Mouse (Mus musculus): ENCODE measurements around the gene Gpx7. TPM values are rescaled to one million over a fixed set of nuclear protein-coding genes. Genes with fewer than 3 reads are reported as not detected.

Gene Gpx7
- polyA plus RNA-seq, 1 experiment from 2014 or later, result 9.7 TPM

Other genes starting within 250 kb of the Gpx7 start
- gene Echdc2, start 241.5 kb downstream of the Gpx7 start, polyA plus RNA-seq (2015; fragmentation: Nextera tagmentation; extraction: Ambion mirVana), result 15.4 and 18.6 TPM in 2 replicates
- gene Zyg11a, start 188.9 kb downstream of the Gpx7 start, polyA plus RNA-seq (2015; fragmentation: Nextera tagmentation; extraction: Ambion mirVana), result 0.21 and 0.35 TPM in 2 replicates
- 2.3 and 2.4 TPM in 2 replicates for gene Zyg11b, start 105.9 kb downstream of the Gpx7 start, polyA plus RNA-seq (2015; fragmentation: Nextera tagmentation; extraction: Ambion mirVana)
- gene Coa7, start 78.8 kb downstream of the Gpx7 start, polyA plus RNA-seq (2015; fragmentation: Nextera tagmentation; extraction: Ambion mirVana), result 21.9 and 24.6 TPM in 2 replicates
- 0.26 and 0.35 TPM in 2 replicates for gene Shisal2a, start 23.6 kb downstream of the Gpx7 start, polyA plus RNA-seq (2015; fragmentation: Nextera tagmentation; extraction: Ambion mirVana)
- gene Tut4, start 52.5 kb upstream of the Gpx7 start, polyA plus RNA-seq (2015; fragmentation: Nextera tagmentation; extraction: Ambion mirVana), result 16.4 and 17.6 TPM in 2 replicates
- 36.2 and 39.4 TPM in 2 replicates for gene Prpf38a, start 172.4 kb upstream of the Gpx7 start, polyA plus RNA-seq (2015; fragmentation: Nextera tagmentation; extraction: Ambion mirVana)
- 18.0 and 20.1 TPM in 2 replicates for gene Orc1, start 172.5 kb upstream of the Gpx7 start, polyA plus RNA-seq (2015; fragmentation: Nextera tagmentation; extraction: Ambion mirVana)
- 9.0 and 9.1 TPM in 2 replicates for gene Cc2d1b, start 213.0 kb upstream of the Gpx7 start, polyA plus RNA-seq (2015; fragmentation: Nextera tagmentation; extraction: Ambion mirVana)